31 mouse cellular contexts compared by ENCODE assay signal in genomic region chr1:59673661-59674060, GRCm38 (mm10).
"Had no signal": no experiment of that assay in that cellular context is flagged by ENCODE, and none has a peak within 500 bp of the region (broad histone marks: within the 10 kb centered on the region; RNA-seq: fewer than 3 reads in every experiment).

No protein-coding gene starts in this region.

- H3K27ac ChIP-seq: heart, embryonic 10.5 days; heart, embryonic 13.5 days; heart, embryonic 15.5 days; hindbrain, embryonic 10.5 days; hindbrain, embryonic 12.5 days; hindbrain, embryonic 13.5 days; hindbrain, embryonic 14.5 days; hindbrain, embryonic 15.5 days; hindbrain, postnatal 0 days; intestine, embryonic 15.5 days; kidney, embryonic 15.5 days; kidney, postnatal 0 days; layer of hippocampus, adult 2 months; left cerebral cortex, adult 2 months had no signal

- H3K4me3 ChIP-seq: heart, embryonic 10.5 days; heart, embryonic 12.5 days; heart, embryonic 13.5 days; heart, embryonic 15.5 days; hindbrain, embryonic 10.5 days; hindbrain, embryonic 12.5 days; hindbrain, embryonic 13.5 days; hindbrain, embryonic 15.5 days; intestine, embryonic 15.5 days; kidney, embryonic 15.5 days; layer of hippocampus, adult 2 months; left cerebral cortex, adult 2 months had no signal

- H3K9ac ChIP-seq: heart, embryonic 12.5 days; heart, embryonic 13.5 days; heart, embryonic 15.5 days; hindbrain, embryonic 12.5 days; hindbrain, embryonic 13.5 days; hindbrain, embryonic 14.5 days; hindbrain, embryonic 15.5 days; intestine, embryonic 15.5 days; kidney, embryonic 15.5 days had no signal

- H3K27me3 ChIP-seq: heart, embryonic 12.5 days; heart, embryonic 13.5 days; heart, embryonic 15.5 days; hindbrain, embryonic 12.5 days; hindbrain, embryonic 13.5 days; hindbrain, embryonic 15.5 days; intestine, embryonic 15.5 days; kidney, embryonic 15.5 days had no signal

- DNase-seq: heart, postnatal 10 days; heart, postnatal 14 days; heart, postnatal 36 days; heart, postnatal 4 days; kidney, adult 11 months; kidney, adult 18-20 months; kidney, adult 2 months; kidney, adult 8-10 months; kidney, adult 9 months; kidney, postnatal 10 days; kidney, postnatal 14 days; kidney, postnatal 25 days; kidney, postnatal 36 days; kidney, postnatal 4 days; layer of hippocampus, adult 9-11 months had no signal

- H3K4me1 ChIP-seq: heart, embryonic 10.5 days had no signal

- H3K4me2 ChIP-seq: heart, embryonic 11.5 days; heart, embryonic 12.5 days; heart, embryonic 13.5 days; heart, embryonic 15.5 days; hindbrain, embryonic 12.5 days; hindbrain, embryonic 13.5 days; hindbrain, embryonic 14.5 days; hindbrain, embryonic 15.5 days; intestine, embryonic 15.5 days; kidney, embryonic 15.5 days had no signal

- H3K9me3 ChIP-seq: heart, embryonic 10.5 days; heart, embryonic 12.5 days; heart, embryonic 13.5 days; heart, embryonic 15.5 days; hindbrain, embryonic 10.5 days; hindbrain, embryonic 12.5 days; hindbrain, embryonic 13.5 days; hindbrain, embryonic 15.5 days; intestine, embryonic 15.5 days; kidney, embryonic 15.5 days had no signal

- H3K36me3 ChIP-seq: heart, embryonic 12.5 days; heart, embryonic 15.5 days; hindbrain, embryonic 15.5 days; intestine, embryonic 15.5 days had no signal
